Mouse (Mus musculus): Measurements from ENCODE around the gene Brsk1. TPM values are rescaled to one million over a fixed set of nuclear protein-coding genes. Genes with fewer than 3 reads are reported as not detected.

Gene Brsk1
- polyA plus RNA-seq, 1 experiment = 53.3 TPM

DNA sequence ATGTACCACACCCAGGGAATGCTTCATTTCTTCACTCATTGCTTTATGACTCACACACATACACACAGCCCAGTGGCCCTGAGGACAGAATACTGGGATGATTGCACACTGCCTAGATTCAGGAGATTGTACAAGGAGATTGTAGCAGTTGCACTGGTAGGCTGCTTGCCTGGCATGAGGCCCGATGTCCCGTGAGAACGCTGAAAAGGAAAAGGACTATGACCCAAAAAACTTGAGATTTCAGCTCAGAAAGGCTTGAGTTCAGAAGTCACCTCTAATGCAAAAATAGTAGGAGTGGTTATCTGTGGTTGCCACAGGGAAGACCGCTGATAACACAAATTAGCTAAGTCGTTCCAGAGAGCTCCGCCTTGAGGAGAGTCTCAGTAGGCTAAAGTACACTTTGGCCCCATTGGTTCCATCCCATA, 42.6 kb downstream of the Brsk1 start:
- no peak for TF ChIP-seq POLR2A (IDR thresholded peaks at IDR 0.05; ENCODE audit: control insufficient read depth, low read depth, low read length)
- no peak for TF ChIP-seq CTCF (IDR thresholded peaks at IDR 0.05; ENCODE audit: control insufficient read depth, insufficient read depth, insufficient replicate concordance, low read depth, low read length)
- no peak overlapping the region for H3K27ac ChIP-seq (ENCODE audit: control insufficient read depth, insufficient read depth, low read depth, low read length)
- H3K36me3 ChIP-seq (ENCODE audit: control insufficient read depth, insufficient read depth, low read length) = no peaks in the 10 kb centered on the region
- no peak overlapping the region for H3K4me3 ChIP-seq (ENCODE audit: control insufficient read depth, low read depth, low read length)
- H3K27me3 ChIP-seq (ENCODE audit: control insufficient read depth, insufficient read depth, low read length) = no peaks in the 10 kb centered on the region
- no peaks in the 10 kb centered on the region for H3K4me1 ChIP-seq (ENCODE audit: control insufficient read depth, insufficient read depth, low read length)

DNA sequence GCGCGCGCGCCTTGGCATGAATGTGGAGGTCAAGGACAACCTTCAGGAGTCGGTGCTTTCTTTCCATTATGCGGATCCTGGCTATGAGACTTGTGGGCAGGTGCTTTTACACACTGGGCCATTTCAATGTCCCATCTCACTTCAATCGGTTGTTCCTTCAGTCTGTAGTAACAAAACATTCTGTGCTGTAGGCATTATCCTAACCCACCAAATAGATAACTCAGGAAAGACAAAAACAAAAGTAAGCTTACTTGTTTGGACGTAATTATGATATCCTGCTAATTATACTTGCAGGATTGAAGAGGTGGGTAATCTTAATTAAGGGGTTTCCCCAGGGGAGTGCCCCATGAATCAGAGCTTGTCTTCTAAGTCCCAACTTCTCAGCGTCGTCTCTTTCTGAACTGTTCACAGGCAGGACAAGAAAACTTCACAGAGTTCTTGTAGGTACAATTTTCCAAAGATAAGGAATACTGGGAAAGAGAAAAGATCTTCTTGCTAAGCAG, 48.7 kb downstream of the Brsk1 start:
- Histone ChIP-seq H3K4me1 (ENCODE audit: control insufficient read depth, insufficient read depth, low read length) (peaks cover 20% of the 10 kb centered on the region), H3K27me3 (ENCODE audit: control insufficient read depth, insufficient read depth, low read length) (no peaks in the 10 kb centered on the region), H3K4me3 (ENCODE audit: control insufficient read depth, low read depth, low read length) (peak overlapping the region; percentile 85), H3K36me3 (ENCODE audit: control insufficient read depth, insufficient read depth, low read length) (peaks cover 2% of the 10 kb centered on the region; the same call in 1 of the 2 replicates), H3K27ac (ENCODE audit: control insufficient read depth, insufficient read depth, low read depth, low read length) (peak overlapping the region; percentile 88)
- TF ChIP-seq POLR2A (IDR thresholded peaks at IDR 0.05; ENCODE audit: control insufficient read depth, low read depth, low read length) (no peak), CTCF (IDR thresholded peaks at IDR 0.05; ENCODE audit: control insufficient read depth, insufficient read depth, insufficient replicate concordance, low read depth, low read length) (no peak)

DNA sequence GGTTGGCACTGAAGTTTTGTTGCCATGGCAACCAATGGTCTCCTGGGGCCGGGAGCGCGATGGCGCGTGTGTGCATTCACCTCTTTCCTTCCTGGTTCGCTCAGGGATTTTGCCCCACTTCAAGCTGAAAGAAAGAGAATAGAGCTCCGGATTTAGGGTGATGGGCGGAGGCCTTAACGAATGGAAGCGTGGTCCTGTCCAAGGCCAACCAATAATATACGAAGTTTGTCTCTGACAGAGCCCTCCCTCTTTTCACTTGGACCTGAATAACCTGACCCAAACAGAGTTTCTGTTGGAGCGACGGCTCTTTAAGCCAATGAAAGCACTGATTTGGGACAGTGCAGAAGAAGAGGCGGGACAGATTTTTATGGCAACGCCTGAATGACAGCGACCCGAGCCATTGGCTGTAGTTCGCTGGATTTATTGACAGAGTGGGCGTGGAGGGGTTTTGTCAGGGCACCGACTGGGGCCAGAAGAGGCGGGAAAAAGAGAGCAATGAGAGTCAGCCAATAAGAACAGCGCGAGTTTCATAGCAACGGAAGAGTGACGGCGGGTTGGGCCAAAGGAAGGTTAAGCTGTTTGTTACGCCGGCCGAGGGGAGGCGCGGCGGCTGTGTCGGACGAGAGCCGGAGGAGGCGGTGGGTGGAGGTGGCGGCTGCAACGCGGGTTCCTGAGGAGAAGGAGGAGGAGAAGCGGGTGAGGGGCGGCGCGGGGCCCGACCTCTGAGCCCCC, 49.3 kb downstream of the Brsk1 start, which contains the start of gene Kmt5c:
Gene Kmt5c (plus strand): TSS at position 572 of the 732 bp plus-strand sequence.
- H3K36me3 ChIP-seq (ENCODE audit: control insufficient read depth, insufficient read depth, low read length) = peaks cover 2% of the 10 kb centered on the region; the same call in 1 of the 2 replicates
- H3K4me3 ChIP-seq (ENCODE audit: control insufficient read depth, low read depth, low read length) = peak within 1 kb of the TSS; percentile 85
- no peaks in the 10 kb centered on the region for H3K27me3 ChIP-seq (ENCODE audit: control insufficient read depth, insufficient read depth, low read length)
- H3K27ac ChIP-seq (ENCODE audit: control insufficient read depth, insufficient read depth, low read depth, low read length) = peak within 1 kb of the TSS; percentile 88
- H3K4me1 ChIP-seq (ENCODE audit: control insufficient read depth, insufficient read depth, low read length) = peaks cover 20% of the 10 kb centered on the region
- TF ChIP-seq CTCF (IDR thresholded peaks at IDR 0.05; ENCODE audit: control insufficient read depth, insufficient read depth, insufficient replicate concordance, low read depth, low read length) (no peak), POLR2A (IDR thresholded peaks at IDR 0.05; ENCODE audit: control insufficient read depth, low read depth, low read length) (peak; percentile 91)

DNA sequence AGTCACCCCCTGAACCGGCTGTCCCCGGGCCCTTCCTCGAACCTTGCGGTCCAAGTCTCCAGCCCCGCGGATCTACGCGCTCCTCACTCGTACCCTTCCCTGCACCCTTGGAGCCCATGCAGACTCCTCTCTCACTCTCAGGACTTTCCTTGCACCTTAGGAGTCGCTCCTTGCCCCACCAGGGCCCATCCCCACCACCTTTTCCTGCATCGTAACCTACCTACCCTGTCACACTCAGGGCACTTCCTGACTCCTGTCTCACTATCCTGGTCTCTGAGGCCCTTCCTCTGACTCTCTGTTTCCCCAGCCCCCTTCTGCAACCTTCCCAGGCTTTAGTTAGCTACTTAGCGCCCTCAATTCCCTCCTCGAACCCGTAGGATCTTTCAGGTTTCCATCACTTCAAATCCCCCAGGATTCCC, 49.9 kb downstream of the Brsk1 start:
- no peaks in the 10 kb centered on the region for H3K27me3 ChIP-seq (ENCODE audit: control insufficient read depth, insufficient read depth, low read length)
- H3K27ac ChIP-seq (ENCODE audit: control insufficient read depth, insufficient read depth, low read depth, low read length) = peak overlapping the region; percentile 68
- H3K4me3 ChIP-seq (ENCODE audit: control insufficient read depth, low read depth, low read length) = peak overlapping the region; percentile 85
- TF ChIP-seq CTCF (IDR thresholded peaks at IDR 0.05; ENCODE audit: control insufficient read depth, insufficient read depth, insufficient replicate concordance, low read depth, low read length) (no peak), POLR2A (IDR thresholded peaks at IDR 0.05; ENCODE audit: control insufficient read depth, low read depth, low read length) (no peak; the same call in 1 of the 2 replicates)
- H3K36me3 ChIP-seq (ENCODE audit: control insufficient read depth, insufficient read depth, low read length) = peaks cover 2% of the 10 kb centered on the region; the same call in 1 of the 2 replicates
- peaks cover 20% of the 10 kb centered on the region for H3K4me1 ChIP-seq (ENCODE audit: control insufficient read depth, insufficient read depth, low read length)

DNA sequence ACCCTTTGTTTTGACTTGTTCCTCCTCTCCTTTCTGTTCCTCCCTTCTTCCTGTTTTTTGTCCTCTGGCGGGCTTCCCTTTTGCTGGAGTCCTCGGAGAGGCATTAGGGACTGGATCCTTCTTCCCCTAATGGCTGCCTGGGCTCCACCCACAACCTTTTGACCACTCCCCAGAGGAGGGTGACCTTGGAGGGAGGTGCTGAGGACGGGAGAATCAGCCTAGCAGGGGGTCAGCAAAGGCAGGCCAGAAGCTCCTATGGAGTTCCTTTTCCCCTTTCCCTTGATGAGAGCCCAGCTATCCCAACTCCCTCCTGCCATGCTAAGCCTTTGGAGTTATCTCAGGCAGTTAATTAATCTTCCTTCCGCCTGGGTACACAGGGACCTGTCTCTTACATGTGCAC, 50.7 kb downstream of the Brsk1 start:
- Histone ChIP-seq H3K27me3 (ENCODE audit: control insufficient read depth, insufficient read depth, low read length) (no peaks in the 10 kb centered on the region), H3K36me3 (ENCODE audit: control insufficient read depth, insufficient read depth, low read length) (peaks cover 2% of the 10 kb centered on the region; the same call in 1 of the 2 replicates), H3K4me1 (ENCODE audit: control insufficient read depth, insufficient read depth, low read length) (peaks cover 20% of the 10 kb centered on the region), H3K27ac (ENCODE audit: control insufficient read depth, insufficient read depth, low read depth, low read length) (no peak overlapping the region), H3K4me3 (ENCODE audit: control insufficient read depth, low read depth, low read length) (peak overlapping the region; percentile 16; the same call in 1 of the 2 replicates)
- TF ChIP-seq POLR2A (IDR thresholded peaks at IDR 0.05; ENCODE audit: control insufficient read depth, low read depth, low read length) (no peak), CTCF (IDR thresholded peaks at IDR 0.05; ENCODE audit: control insufficient read depth, insufficient read depth, insufficient replicate concordance, low read depth, low read length) (no peak)

DNA sequence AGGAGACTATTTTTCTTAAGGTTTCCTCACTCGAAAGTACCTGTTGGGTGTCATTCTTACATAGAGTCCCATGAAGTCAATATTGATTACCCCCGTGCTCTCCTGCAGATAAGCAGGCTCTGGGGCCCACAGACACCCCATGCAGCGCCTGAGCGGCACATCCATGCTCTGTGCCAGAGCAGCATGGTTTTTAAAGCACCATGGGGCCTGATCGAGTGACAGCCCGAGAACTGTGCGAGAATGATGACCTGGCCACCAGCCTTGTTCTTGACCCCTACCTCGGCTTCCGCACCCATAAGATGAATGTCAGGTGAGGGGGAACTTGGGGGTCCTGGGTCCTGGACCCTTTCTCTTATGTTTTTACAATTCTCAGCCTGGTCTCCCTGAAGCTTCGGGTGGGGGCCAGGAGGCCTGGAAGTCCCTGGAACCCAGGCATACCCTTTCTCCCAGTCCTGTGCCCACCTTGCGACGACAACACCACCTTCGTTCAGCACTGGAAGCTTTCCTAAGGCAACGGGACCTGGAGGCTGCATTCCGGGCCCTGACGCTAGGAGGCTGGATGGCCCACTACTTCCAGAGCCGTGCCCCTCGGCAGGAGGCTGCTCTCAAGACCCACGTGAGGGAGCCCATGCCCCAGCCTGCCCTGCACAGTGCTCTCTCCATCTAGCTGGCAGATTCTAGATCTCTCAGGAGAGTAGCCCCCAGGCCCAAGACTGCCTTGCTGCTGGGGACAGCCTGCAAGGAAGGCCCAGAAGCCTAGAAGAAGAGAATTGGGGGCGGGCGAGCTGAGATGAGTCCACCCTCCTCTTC, 51.5 kb downstream of the Brsk1 start:
- Histone ChIP-seq H3K27me3 (ENCODE audit: control insufficient read depth, insufficient read depth, low read length) (no peaks in the 10 kb centered on the region), H3K4me3 (ENCODE audit: control insufficient read depth, low read depth, low read length) (no peak overlapping the region), H3K27ac (ENCODE audit: control insufficient read depth, insufficient read depth, low read depth, low read length) (no peak overlapping the region), H3K4me1 (ENCODE audit: control insufficient read depth, insufficient read depth, low read length) (peaks cover 20% of the 10 kb centered on the region), H3K36me3 (ENCODE audit: control insufficient read depth, insufficient read depth, low read length) (peaks cover 2% of the 10 kb centered on the region; the same call in 1 of the 2 replicates)
- TF ChIP-seq POLR2A (IDR thresholded peaks at IDR 0.05; ENCODE audit: control insufficient read depth, low read depth, low read length) (no peak), CTCF (IDR thresholded peaks at IDR 0.05; ENCODE audit: control insufficient read depth, insufficient read depth, insufficient replicate concordance, low read depth, low read length) (no peak)

DNA sequence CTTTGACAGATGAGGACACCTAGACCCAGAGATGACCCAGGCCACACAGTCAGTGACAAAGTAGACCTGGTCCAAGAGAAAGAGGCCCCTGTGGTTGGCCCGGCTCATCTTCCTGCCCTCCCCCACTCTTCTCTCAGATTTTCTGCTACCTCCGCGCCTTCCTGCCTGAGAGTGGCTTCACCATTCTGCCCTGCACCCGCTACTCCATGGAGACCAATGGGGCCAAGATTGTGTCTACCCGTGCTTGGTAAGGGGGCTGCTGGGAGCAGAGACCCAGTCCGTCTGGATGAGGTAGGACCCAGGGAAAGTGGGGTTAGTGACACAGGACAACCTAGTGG, 52.0 kb downstream of the Brsk1 start:
- no peak for TF ChIP-seq CTCF (IDR thresholded peaks at IDR 0.05; ENCODE audit: control insufficient read depth, insufficient read depth, insufficient replicate concordance, low read depth, low read length)
- TF ChIP-seq POLR2A (IDR thresholded peaks at IDR 0.05; ENCODE audit: control insufficient read depth, low read depth, low read length) = no peak
- Histone ChIP-seq H3K4me1 (ENCODE audit: control insufficient read depth, insufficient read depth, low read length) (peaks cover 20% of the 10 kb centered on the region), H3K4me3 (ENCODE audit: control insufficient read depth, low read depth, low read length) (no peak overlapping the region), H3K27ac (ENCODE audit: control insufficient read depth, insufficient read depth, low read depth, low read length) (no peak overlapping the region), H3K36me3 (ENCODE audit: control insufficient read depth, insufficient read depth, low read length) (peaks cover 2% of the 10 kb centered on the region; the same call in 1 of the 2 replicates), H3K27me3 (ENCODE audit: control insufficient read depth, insufficient read depth, low read length) (no peaks in the 10 kb centered on the region)
